10 mouse cellular contexts compared by ENCODE assay signal in the genomic region with DNA sequence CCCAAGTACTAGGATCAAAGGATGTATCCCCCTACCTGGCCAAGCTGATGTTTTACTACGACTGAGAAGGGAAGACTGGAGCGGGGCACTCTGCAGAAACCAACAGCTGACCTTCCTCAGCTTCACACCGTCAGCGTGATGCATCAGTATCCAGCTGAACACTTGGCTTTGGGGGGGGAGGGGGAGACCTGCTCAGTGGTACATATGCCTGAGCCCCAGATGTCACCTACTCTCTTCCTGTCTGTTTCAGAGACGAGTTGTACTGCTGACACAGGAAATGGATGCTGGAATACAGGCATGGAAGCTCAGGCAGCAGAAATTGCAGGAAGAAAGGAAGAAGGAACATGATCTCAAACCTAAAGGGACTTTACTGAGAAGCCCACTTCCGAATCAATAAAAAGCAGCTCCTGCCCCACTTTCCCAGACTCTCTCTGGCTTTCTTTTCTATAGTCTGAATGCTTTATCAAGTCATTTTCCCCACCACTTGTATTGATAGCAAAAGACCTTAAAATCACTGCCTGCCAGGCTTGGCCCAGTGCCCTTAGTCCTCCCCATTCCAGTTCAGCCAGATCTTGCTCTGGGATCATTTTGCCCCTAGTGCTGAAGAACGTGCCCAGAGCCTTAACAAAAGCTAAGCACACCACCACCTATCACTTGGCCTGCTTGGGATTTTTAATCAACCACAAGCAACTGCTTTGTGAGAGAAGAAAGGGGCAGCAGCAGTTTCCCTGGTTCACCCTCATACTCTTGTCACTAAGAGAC. TPM values are rescaled to one million over a fixed set of nuclear protein-coding genes. Genes with fewer than 3 reads are reported as not detected.
A peak's percentile ranks its signal among the peaks of the same experiment; 100 is the strongest.
DNase-seq lines count a peak whose midpoint lies in the region; ATAC-seq lines count a peak whose summit lies in the region.
"Had no signal": no experiment of that assay in that cellular context is flagged by ENCODE, and none has a peak within 500 bp of the region (broad histone marks: within the 10 kb centered on the region; RNA-seq: fewer than 3 reads in every experiment).

No protein-coding gene starts in this region.

- no peaks in the 10 kb centered on the region for H3K27me3 ChIP-seq in kidney, embryonic 15.5 days
- no peaks in the 10 kb centered on the region for H3K27me3 ChIP-seq in embryonic facial prominence, embryonic 13.5 days
- peaks cover 18% of the 10 kb centered on the region for H3K27me3 ChIP-seq in hindbrain, embryonic 15.5 days
- no peaks in the 10 kb centered on the region for H3K27me3 ChIP-seq in midbrain, embryonic 16.5 days (ENCODE audit: control insufficient read depth, insufficient read depth, low read depth, low read length)
- H3K27me3 ChIP-seq: Patski had no signal

- peak overlapping the region; percentile 78 for H3K4me2 ChIP-seq in kidney, embryonic 15.5 days
- H3K4me2 ChIP-seq in embryonic facial prominence, embryonic 13.5 days, result peak overlapping the region; percentile 92
- peak overlapping the region; percentile 80; the same call in 1 of the 2 replicates for H3K4me2 ChIP-seq in hindbrain, embryonic 15.5 days
- peak overlapping the region; percentile 88; the same call in 1 of the 2 replicates for H3K4me2 ChIP-seq in midbrain, embryonic 16.5 days (ENCODE audit: low read length)

- DNase-seq in kidney, postnatal 14 days, result no peak
- no peak for DNase-seq in frontal cortex, postnatal 25 days (ENCODE audit: low spot score in 2 of 2)
- DNase-seq in left cerebral cortex, adult 11 months (ENCODE audit: low spot score), result no peak

- H3K4me3 ChIP-seq in kidney, embryonic 15.5 days (replicated peaks), result no peak overlapping the region
- peak overlapping the region; percentile 89; the same call in 1 of the 2 replicates for H3K4me3 ChIP-seq in embryonic facial prominence, embryonic 13.5 days
- no peak overlapping the region for H3K4me3 ChIP-seq in hindbrain, embryonic 15.5 days
- no peak overlapping the region for H3K4me3 ChIP-seq in midbrain, embryonic 16.5 days (ENCODE audit: low read depth, low read length)

- H3K36me3 ChIP-seq in kidney, embryonic 15.5 days, result peaks cover 21% of the 10 kb centered on the region
- H3K36me3 ChIP-seq in embryonic facial prominence, embryonic 13.5 days, result peaks cover 9% of the 10 kb centered on the region
- peaks cover 14% of the 10 kb centered on the region for H3K36me3 ChIP-seq in hindbrain, embryonic 15.5 days
- H3K36me3 ChIP-seq in midbrain, embryonic 16.5 days (ENCODE audit: control insufficient read depth, insufficient read depth, low read length), result no peaks in the 10 kb centered on the region

- no peaks in the 10 kb centered on the region for H3K9me3 ChIP-seq in kidney, embryonic 15.5 days (replicated peaks)
- H3K9me3 ChIP-seq in embryonic facial prominence, embryonic 13.5 days, result no peaks in the 10 kb centered on the region
- no peaks in the 10 kb centered on the region for H3K9me3 ChIP-seq in hindbrain, embryonic 15.5 days
- no peaks in the 10 kb centered on the region for H3K9me3 ChIP-seq in midbrain, embryonic 16.5 days (replicated peaks; ENCODE audit: control insufficient read depth, low read length, poor library complexity, severe bottlenecking)

- peak overlapping the region; percentile 97 for H3K27ac ChIP-seq in kidney, embryonic 15.5 days
- H3K27ac ChIP-seq in embryonic facial prominence, embryonic 13.5 days, result peak overlapping the region; percentile 100
- peak overlapping the region; percentile 88 for H3K27ac ChIP-seq in hindbrain, embryonic 15.5 days (replicated peaks)
- H3K27ac ChIP-seq in midbrain, embryonic 16.5 days (ENCODE audit: low read length), result no peak overlapping the region

- H3K4me1 ChIP-seq in kidney, embryonic 15.5 days, result peaks cover 65% of the 10 kb centered on the region
- peaks cover 35% of the 10 kb centered on the region for H3K4me1 ChIP-seq in embryonic facial prominence, embryonic 13.5 days
- H3K4me1 ChIP-seq in hindbrain, embryonic 15.5 days (replicated peaks), result peaks cover 60% of the 10 kb centered on the region
- peaks cover 35% of the 10 kb centered on the region for H3K4me1 ChIP-seq in midbrain, embryonic 16.5 days (ENCODE audit: control insufficient read depth, insufficient read depth, low read length)

- WGBS in kidney, embryonic 15.5 days, result 40% methylated on average over 7 of the region's 7 CpGs
- 62% methylated on average over 7 of the region's 7 CpGs for WGBS in embryonic facial prominence, embryonic 13.5 days
- 48% methylated on average over 7 of the region's 7 CpGs for WGBS in hindbrain, embryonic 15.5 days
- 67% methylated on average over 7 of the region's 7 CpGs for WGBS in midbrain, embryonic 16.5 days

- no peak overlapping the region for H3K9ac ChIP-seq in kidney, embryonic 15.5 days
- H3K9ac ChIP-seq in embryonic facial prominence, embryonic 13.5 days, result peak overlapping the region; percentile 100
- no peak overlapping the region for H3K9ac ChIP-seq in hindbrain, embryonic 15.5 days
- no peak overlapping the region for H3K9ac ChIP-seq in midbrain, embryonic 16.5 days (ENCODE audit: low read depth, low read length)

- no peak for ATAC-seq in kidney, embryonic 15.5 days (replicated peaks; ENCODE audit: low FRiP score)
- ATAC-seq in embryonic facial prominence, embryonic 13.5 days (ENCODE audit: insufficient number of reproducible peaks, insufficient read depth, low FRiP score, low TSS enrichment, low read depth), result no peak
- no peak for ATAC-seq in hindbrain, embryonic 15.5 days (ENCODE audit: low FRiP score, low read depth)
- ATAC-seq in midbrain, embryonic 16.5 days, result no peak
- ATAC-seq in granulocyte monocyte progenitor cell, adult 5-6 weeks (replicated peaks; ENCODE audit: poor library complexity, severe bottlenecking), result no peak
- ATAC-seq: inflammation-experienced regulatory T-cells, adult 6 months; Patski had no signal

RNA-seq across cellular contexts. Expression of gene Mmp14, which starts 1.9 kb away (rescaled TPM):
- 155 and 168 TPM in 2 replicates for polyA plus RNA-seq in kidney, embryonic 15.5 days (2015; fragmentation: Nextera tagmentation; extraction: Ambion mirVana)
- polyA plus RNA-seq in embryonic facial prominence, embryonic 13.5 days (2015; fragmentation: Nextera tagmentation; extraction: Ambion mirVana), result 202 and 208 TPM in 2 replicates
- 51.1 and 53.4 TPM in 2 replicates for polyA plus RNA-seq in hindbrain, embryonic 15.5 days (2015; fragmentation: Nextera tagmentation; extraction: Ambion mirVana)
- 43.5 and 43.9 TPM in 2 replicates for polyA plus RNA-seq in midbrain, embryonic 16.5 days (2015; fragmentation: Nextera tagmentation; extraction: Ambion mirVana)
- not detected in 2 replicates for total RNA-seq in granulocyte monocyte progenitor cell, adult 5-6 weeks (2014; fragmentation: Nextera tagmentation)
- total RNA-seq in granulocyte monocyte progenitor cell, adult 5-6 weeks (2017), result not detected in 2 replicates

RNA-seq across cellular contexts. Expression of gene Mrpl52, which starts 2.8 kb away (rescaled TPM):
- polyA plus RNA-seq in kidney, embryonic 15.5 days (2015; fragmentation: Nextera tagmentation; extraction: Ambion mirVana), result 265 and 305 TPM in 2 replicates
- 203 and 286 TPM in 2 replicates for polyA plus RNA-seq in embryonic facial prominence, embryonic 13.5 days (2015; fragmentation: Nextera tagmentation; extraction: Ambion mirVana)
- 241 and 251 TPM in 2 replicates for polyA plus RNA-seq in hindbrain, embryonic 15.5 days (2015; fragmentation: Nextera tagmentation; extraction: Ambion mirVana)
- 247 and 252 TPM in 2 replicates for polyA plus RNA-seq in midbrain, embryonic 16.5 days (2015; fragmentation: Nextera tagmentation; extraction: Ambion mirVana)
- 63.7 and 100 TPM in 2 replicates for total RNA-seq in granulocyte monocyte progenitor cell, adult 5-6 weeks (2014; fragmentation: Nextera tagmentation)
- 34.0 and 40.1 TPM in 2 replicates for total RNA-seq in granulocyte monocyte progenitor cell, adult 5-6 weeks (2017)

RNA-seq across cellular contexts. Expression of gene Slc7a7, which starts 11.9 kb away (rescaled TPM):
- polyA plus RNA-seq in kidney, embryonic 15.5 days (2015; fragmentation: Nextera tagmentation; extraction: Ambion mirVana), result 11.0 and 11.4 TPM in 2 replicates
- 4.5 and 6.2 TPM in 2 replicates for polyA plus RNA-seq in embryonic facial prominence, embryonic 13.5 days (2015; fragmentation: Nextera tagmentation; extraction: Ambion mirVana)
- 4.5 and 5.9 TPM in 2 replicates for polyA plus RNA-seq in hindbrain, embryonic 15.5 days (2015; fragmentation: Nextera tagmentation; extraction: Ambion mirVana)
- polyA plus RNA-seq in midbrain, embryonic 16.5 days (2015; fragmentation: Nextera tagmentation; extraction: Ambion mirVana), result 4.3 and 4.9 TPM in 2 replicates
- 10.3 and 10.7 TPM in 2 replicates for total RNA-seq in granulocyte monocyte progenitor cell, adult 5-6 weeks (2014; fragmentation: Nextera tagmentation)
- total RNA-seq in granulocyte monocyte progenitor cell, adult 5-6 weeks (2017), result 3.0 and 3.1 TPM in 2 replicates

RNA-seq across cellular contexts. Expression of gene Lrp10, which starts 34.4 kb away (rescaled TPM):
- 46.8 and 54.6 TPM in 2 replicates for polyA plus RNA-seq in kidney, embryonic 15.5 days (2015; fragmentation: Nextera tagmentation; extraction: Ambion mirVana)
- 29.7 and 33.1 TPM in 2 replicates for polyA plus RNA-seq in embryonic facial prominence, embryonic 13.5 days (2015; fragmentation: Nextera tagmentation; extraction: Ambion mirVana)
- 30.3 and 34.3 TPM in 2 replicates for polyA plus RNA-seq in hindbrain, embryonic 15.5 days (2015; fragmentation: Nextera tagmentation; extraction: Ambion mirVana)
- 26.9 and 28.2 TPM in 2 replicates for polyA plus RNA-seq in midbrain, embryonic 16.5 days (2015; fragmentation: Nextera tagmentation; extraction: Ambion mirVana)
- 37.3 and 41.5 TPM in 2 replicates for total RNA-seq in granulocyte monocyte progenitor cell, adult 5-6 weeks (2014; fragmentation: Nextera tagmentation)
- total RNA-seq in granulocyte monocyte progenitor cell, adult 5-6 weeks (2017), result 20.0 and 23.7 TPM in 2 replicates

RNA-seq across cellular contexts. Expression of gene Rem2, which starts 46.4 kb away (rescaled TPM):
- 6.3 and 6.8 TPM in 2 replicates for polyA plus RNA-seq in kidney, embryonic 15.5 days (2015; fragmentation: Nextera tagmentation; extraction: Ambion mirVana)
- polyA plus RNA-seq in embryonic facial prominence, embryonic 13.5 days (2015; fragmentation: Nextera tagmentation; extraction: Ambion mirVana), result 2.1 and 3.6 TPM in 2 replicates
- 39.7 and 42.2 TPM in 2 replicates for polyA plus RNA-seq in hindbrain, embryonic 15.5 days (2015; fragmentation: Nextera tagmentation; extraction: Ambion mirVana)
- polyA plus RNA-seq in midbrain, embryonic 16.5 days (2015; fragmentation: Nextera tagmentation; extraction: Ambion mirVana), result 46.0 and 48.9 TPM in 2 replicates
- total RNA-seq in granulocyte monocyte progenitor cell, adult 5-6 weeks (2014; fragmentation: Nextera tagmentation), result not detected in 2 replicates
- total RNA-seq in granulocyte monocyte progenitor cell, adult 5-6 weeks (2017), result not detected in 2 replicates
